In the genomic region with DNA sequence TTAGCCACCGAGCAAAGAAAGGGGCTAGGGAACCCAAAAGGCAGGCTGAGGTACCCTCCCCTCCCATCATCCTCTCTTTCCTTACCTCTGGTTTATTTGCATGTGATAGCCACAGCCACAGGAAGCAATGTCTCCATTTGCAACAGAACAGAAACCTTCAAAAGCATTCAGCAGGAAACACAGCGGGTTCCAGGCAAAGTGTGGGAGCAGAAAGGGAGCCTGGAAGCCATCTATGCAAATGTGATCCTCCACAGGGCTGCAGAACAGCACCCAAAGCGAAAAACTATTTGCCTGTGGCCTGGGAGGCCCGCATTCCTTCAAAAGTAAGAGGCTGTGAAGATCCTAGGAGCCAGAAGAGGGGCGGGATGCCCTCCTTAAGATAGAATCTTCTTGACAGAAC, we compare ENCODE assay signal across 22 mouse cellular contexts.
DNase-seq lines count a peak whose midpoint lies in the region; ATAC-seq and TF ChIP-seq lines count a peak whose summit lies in the region.
"Had no signal": no experiment of that assay in that cellular context is flagged by ENCODE, and none has a peak within 500 bp of the region (broad histone marks: within the 10 kb centered on the region; RNA-seq: fewer than 3 reads in every experiment).

No protein-coding gene starts in this region.

- no peak overlapping the region for H3K4me3 ChIP-seq in midbrain, embryonic 10.5 days
- H3K4me3 ChIP-seq in midbrain, embryonic 13.5 days (replicated peaks), result no peak overlapping the region
- no peak overlapping the region for H3K4me3 ChIP-seq in ES-E14 (ENCODE audit: insufficient read depth in 1 of 2, low read depth in 1 of 2, low read length in 2 of 2, poor library complexity in 1 of 2, severe bottlenecking in 1 of 2)
- H3K4me3 ChIP-seq: embryonic facial prominence, embryonic 10.5 days; forebrain, embryonic 10.5 days had no signal

- in situ Hi-C loops in ES-E14 (cut with MboI; ENCODE audit: low sequenced_read_pairs in 2 of 2, unreplicated experiment in 2 of 2), result no loop called here

- H3K4me1 ChIP-seq in midbrain, embryonic 10.5 days, result peaks cover 36% of the 10 kb centered on the region
- H3K4me1 ChIP-seq in midbrain, embryonic 13.5 days (replicated peaks), result peaks cover 26% of the 10 kb centered on the region
- peaks cover 0 to 12% of the 10 kb centered on the region in 2 experiments; a peak in 2 of 4 replicates for H3K4me1 ChIP-seq in ES-E14 (ENCODE audit: control insufficient read depth in 2 of 2, insufficient read depth in 2 of 2, low read length in 2 of 2, poor library complexity in 1 of 2)

- intact Hi-C loops in gastrocnemius, postnatal 36 days (cut with DNase I), result no loop called here

- peak; percentile 59 for ATAC-seq in frontal cortex, adult (ENCODE audit: low TSS enrichment)
- ATAC-seq in midbrain, embryonic 13.5 days, result no peak
- ATAC-seq: CD4-positive, CD25-positive, alpha-beta regulatory T cell, adult 4 months; forebrain, embryonic 14.5 days; intestine, embryonic 16.5 days had no signal

- H3K36me3 ChIP-seq in midbrain, embryonic 10.5 days, result no peaks in the 10 kb centered on the region
- no peaks in the 10 kb centered on the region for H3K36me3 ChIP-seq in midbrain, embryonic 13.5 days
- H3K36me3 ChIP-seq in ES-E14 (ENCODE audit: control insufficient read depth, insufficient read depth, low read length, poor library complexity, severe bottlenecking), result no peaks in the 10 kb centered on the region
- H3K36me3 ChIP-seq: embryonic facial prominence, embryonic 10.5 days; forebrain, embryonic 10.5 days had no signal

- H3K9ac ChIP-seq in midbrain, embryonic 13.5 days (replicated peaks), result no peak overlapping the region
- no peak overlapping the region for H3K9ac ChIP-seq in ES-E14 (ENCODE audit: insufficient read depth, low read depth, low read length, poor library complexity, severe bottlenecking)
- H3K9ac ChIP-seq: hindbrain, embryonic 14.5 days had no signal

- peak overlapping the region; percentile 57; the same call in 1 of the 2 replicates for H3K27ac ChIP-seq in midbrain, embryonic 10.5 days (replicated peaks)
- H3K27ac ChIP-seq in midbrain, embryonic 13.5 days, result no peak overlapping the region
- H3K27ac ChIP-seq in ES-E14 (ENCODE audit: insufficient read depth, low read depth, low read length, poor library complexity, severe bottlenecking), result no peak overlapping the region
- H3K27ac ChIP-seq: embryonic facial prominence, embryonic 10.5 days; forebrain, embryonic 10.5 days; hindbrain, embryonic 14.5 days had no signal

- H3K9me3 ChIP-seq in midbrain, embryonic 10.5 days (replicated peaks), result no peaks in the 10 kb centered on the region
- no peaks in the 10 kb centered on the region for H3K9me3 ChIP-seq in midbrain, embryonic 13.5 days
- no peaks in the 10 kb centered on the region for H3K9me3 ChIP-seq in ES-E14 (ENCODE audit: control insufficient read depth, insufficient read depth, low read depth, low read length)
- H3K9me3 ChIP-seq: embryonic facial prominence, embryonic 10.5 days; forebrain, embryonic 10.5 days had no signal

- no peak overlapping the region for H3K4me2 ChIP-seq in midbrain, embryonic 13.5 days (replicated peaks)
- H3K4me2 ChIP-seq: hindbrain, embryonic 14.5 days had no signal

- no peak for DNase-seq in frontal cortex, postnatal 10 days (ENCODE audit: low spot score in 2 of 2)
- DNase-seq in midbrain, embryonic 10.5 days (ENCODE audit: low spot score), result no peak
- peak; percentile 87 for DNase-seq in ES-E14 (ENCODE audit: low read depth, low spot score)
- DNase-seq in brain, adult 2 months (ENCODE audit: low read depth, low spot score), result peak; percentile 8
- DNase-seq in gastrocnemius, postnatal 36 days, result no peak
- DNase-seq in cerebellum, postnatal 4 days (ENCODE audit: low spot score in 2 of 2), result no peak
- DNase-seq: adrenal gland, adult 2 months; adrenal gland, postnatal 36 days; B cell, adult 2 months; cerebellum, adult 18-20 months; cerebellum, adult 9-11 months; cerebellum, postnatal 36 days; gastrocnemius, postnatal 10 days; kidney, adult 2 months had no signal

- H3K27me3 ChIP-seq in midbrain, embryonic 10.5 days (ENCODE audit: low read depth, poor library complexity, severe bottlenecking), result peaks cover 22% of the 10 kb centered on the region
- H3K27me3 ChIP-seq in midbrain, embryonic 13.5 days, result peaks cover 7% of the 10 kb centered on the region; the same call in 1 of the 2 replicates

- 10% methylated on average over 5 of the region's 5 CpGs for WGBS in midbrain, embryonic 10.5 days
- WGBS in midbrain, embryonic 13.5 days, result 5% methylated on average over 5 of the region's 5 CpGs

TF ChIP-seq in ES-E14, 5 proteins besides CTCF, POLR2A, EP300 and RAD21:
- TF ChIP-seq ZC3H11A (IDR thresholded peaks at IDR 0.05; ENCODE audit: borderline replicate concordance, low read depth, low read length) (no peak), ZNF384 (IDR thresholded peaks at IDR 0.05; ENCODE audit: low read depth, low read length) (no peak)
TF ChIP-seq in ES-E14: peak in this region for 0.

Comparison
In these comparisons a context has a peak if more than half of its experiments do, and no peak if none do; other contexts are left out.
1. DNase-seq: peak in ES-E14 (single experiment) and brain, adult 2 months (single experiment); none in frontal cortex, postnatal 10 days (0 of 2), midbrain, embryonic 10.5 days (single experiment), gastrocnemius, postnatal 36 days (0 of 2) and cerebellum, postnatal 4 days (0 of 2).